Mouse (Mus musculus): Measurements from ENCODE around the gene Gzmk. TPM values are rescaled to one million over a fixed set of nuclear protein-coding genes. Genes with fewer than 3 reads are reported as not detected.

Gzmk gene
- polyA plus RNA-seq, 1 experiment from 2014 or later: not detected

DNA sequence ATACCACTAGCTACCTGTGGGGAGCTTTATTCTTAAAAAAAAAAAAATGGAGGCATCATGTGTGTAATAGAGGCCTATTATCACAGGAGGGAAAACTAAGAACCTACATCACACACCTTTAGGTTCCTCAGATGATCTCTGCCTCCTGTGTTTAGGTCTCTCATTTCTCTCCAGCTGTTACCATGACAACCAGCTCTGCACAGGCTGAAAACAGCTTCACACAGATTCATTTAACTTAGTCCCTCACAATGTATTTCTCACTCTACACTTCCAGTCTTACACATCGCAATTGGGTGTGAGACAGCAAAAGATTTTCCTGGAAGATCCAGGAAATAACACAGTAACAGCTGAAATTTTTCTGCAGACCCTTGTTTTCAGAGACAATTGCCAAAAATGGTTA, 95.7 kb downstream of the Gzmk start:
- Histone ChIP-seq H3K4me3 (ENCODE audit: low read length) (no peak overlapping the region), H3K4me2 (ENCODE audit: low read length) (no peak overlapping the region), H3K9ac (ENCODE audit: low read depth, low read length) (no peak overlapping the region), H3K9me3 (ENCODE audit: control insufficient read depth, low read length) (no peaks in the 10 kb centered on the region), H3K27ac (ENCODE audit: low read depth, low read length) (no peak overlapping the region), H3K27me3 (replicated peaks; ENCODE audit: control insufficient read depth, insufficient read depth, low read length) (no peaks in the 10 kb centered on the region), H3K4me1 (ENCODE audit: control insufficient read depth, insufficient read depth, low read depth, low read length) (no peaks in the 10 kb centered on the region; the same call in 1 of the 2 replicates), H3K36me3 (ENCODE audit: control insufficient read depth, insufficient read depth, low read length) (no peaks in the 10 kb centered on the region)
- ATAC-seq: peak; percentile 91
- WGBS: 63% methylated on average over 1 of the region's 1 CpGs

Other genes starting within 250 kb of the Gzmk start
- 0.98 and 1.2 TPM in 2 replicates for gene Ccno, start 238.1 kb downstream of the Gzmk start, polyA plus RNA-seq (2015; fragmentation: Nextera tagmentation; extraction: Ambion mirVana)
- 0.55 and 0.62 TPM in 2 replicates for gene Mcidas, start 232.1 kb downstream of the Gzmk start, polyA plus RNA-seq (2015; fragmentation: Nextera tagmentation; extraction: Ambion mirVana)
- 0.56 and 0.86 TPM in 2 replicates for gene Cdc20b, start 190.8 kb downstream of the Gzmk start, polyA plus RNA-seq (2015; fragmentation: Nextera tagmentation; extraction: Ambion mirVana)
- 60.3 and 64.8 TPM in 2 replicates for gene Gpx8, start 179.5 kb downstream of the Gzmk start, polyA plus RNA-seq (2015; fragmentation: Nextera tagmentation; extraction: Ambion mirVana)
- 0.18 TPM in 1 of 2 replicates, not detected in the other for gene Gzma, start 124.9 kb downstream of the Gzmk start, polyA plus RNA-seq (2015; fragmentation: Nextera tagmentation; extraction: Ambion mirVana)
- gene Esm1, start 16.2 kb downstream of the Gzmk start, polyA plus RNA-seq (2015; fragmentation: Nextera tagmentation; extraction: Ambion mirVana): 2.0 and 2.3 TPM in 2 replicates
- 1.3 and 1.4 TPM in 2 replicates for gene BC067074, start 67.3 kb upstream of the Gzmk start, polyA plus RNA-seq (2015; fragmentation: Nextera tagmentation; extraction: Ambion mirVana)